Mouse (Mus musculus) embryonic facial prominence, embryonic 14.5 days (tissue): Measurements from ENCODE around the gene Rnf113a1. TPM values are rescaled to one million over a fixed set of nuclear protein-coding genes. Genes with fewer than 3 reads are reported as not detected.
"Not testable (repeated sequence)": the region's sequence is repeated elsewhere in the genome, so short reads cannot be mapped to it uniquely, and the experiment has no call there.

Experiments
- ATAC-seq: fragments of 200-750 bp; cut with Nextera tagmentation; 2 replicates; pipeline ENCODE4 v1.8.0; 2017; ENCODE audit warnings: low read depth, moderate number of reproducible peaks, moderate TSS enrichment
- DNase-seq: peaks from one replicate; pipeline ENCODE4 v3.0.0-alpha.2; 2015; ENCODE audit warnings: low spot score
- H3K27ac ChIP-seq: fragments of 300-500 bp; sonication (generic); replicated peaks from 2 replicates; pipeline ENCODE4 v1.5.1; 2014; ENCODE audit warnings: low read depth, mild to moderate bottlenecking, low read length, moderate library complexity
- H3K27me3 ChIP-seq: fragments of 300-500 bp; sonication (generic); replicated peaks from 2 replicates; pipeline ENCODE4 v1.6.1; 2014; ENCODE audit warnings: low read length; ENCODE audit not compliant: control insufficient read depth, insufficient read depth
- H3K36me3 ChIP-seq: fragments of 300-500 bp; sonication (generic); 2 replicates; pipeline ENCODE4 v1.6.1; 2014; ENCODE audit warnings: low read length, mixed read lengths; ENCODE audit not compliant: control insufficient read depth, insufficient read depth
- H3K4me1 ChIP-seq: fragments of 300-500 bp; sonication (generic); 2 replicates; pipeline ENCODE4 v1.6.1; 2014; ENCODE audit warnings: antibody characterized with exemption, low read length; ENCODE audit not compliant: control insufficient read depth, insufficient read depth
- H3K4me2 ChIP-seq: fragments of 300-500 bp; sonication (generic); 2 replicates; pipeline ENCODE4 v1.6.1; 2014; ENCODE audit warnings: low read depth, mild to moderate bottlenecking, low read length, moderate library complexity, mixed read lengths
- H3K4me3 ChIP-seq: fragments of 300-500 bp; sonication (generic); 2 replicates; pipeline ENCODE4 v1.5.1; 2014; ENCODE audit warnings: low read depth, mild to moderate bottlenecking, low read length
- H3K9ac ChIP-seq: fragments of 300-500 bp; sonication (generic); 2 replicates; pipeline ENCODE4 v1.6.1; 2014; ENCODE audit warnings: low read depth, mild to moderate bottlenecking, low read length, moderate library complexity, mixed read lengths
- H3K9me3 ChIP-seq: fragments of 300-500 bp; sonication (generic); 2 replicates; pipeline ENCODE4 v1.6.1; 2016; ENCODE audit warnings: low read length; ENCODE audit not compliant: control insufficient read depth
- WGBS: fragments of 180-500 bp; shearing (Covaris S2); extraction: QIAGEN DNeasy Blood & Tissue Kit; methylation state at CpG from one replicate; pipeline ENCODE4 v1.1.7; 2014; 5-methylcytosine and 5-hydroxymethylcytosine counted together
- polyA plus RNA-seq: library from polyadenylated mRNA; unstranded; fragments of >200 nt; fragmentation: Nextera tagmentation; extraction: Ambion mirVana; gene quantifications from 2 replicates; pipeline ENCODE4 v1.2.1, GENCODE M21; 2014

The Rnf113a1 gene
- polyA plus RNA-seq: 8.8 and 9.9 TPM in 2 replicates

- Histone ChIP-seq H3K27ac (peak within 1 kb of the TSS; percentile 76), H3K4me2 (peak within 1 kb of the TSS; percentile 61), H3K4me1 (no peaks in the 10 kb centered on the region), H3K36me3 (no peaks in the 10 kb centered on the region), H3K9ac (peak within 1 kb of the TSS; percentile 68), H3K27me3 (no peaks in the 10 kb centered on the region), H3K9me3 (no peaks in the 10 kb centered on the region), H3K4me3 (peak within 1 kb of the TSS; percentile 57)
- DNase-seq: peak; percentile 90
- WGBS: 25% methylated on average over 38 of the region's 63 CpGs
- peak; percentile 91 for ATAC-seq
Measured at GRCm38 (mm10) chrX:37191105-37191743, at the start of gene Rnf113a1, which contains the start of gene Ndufa1. Rnf113a1 (plus strand) TSS chrX:37191245. Ndufa1 (minus strand) TSS chrX:37191163.

DNA sequence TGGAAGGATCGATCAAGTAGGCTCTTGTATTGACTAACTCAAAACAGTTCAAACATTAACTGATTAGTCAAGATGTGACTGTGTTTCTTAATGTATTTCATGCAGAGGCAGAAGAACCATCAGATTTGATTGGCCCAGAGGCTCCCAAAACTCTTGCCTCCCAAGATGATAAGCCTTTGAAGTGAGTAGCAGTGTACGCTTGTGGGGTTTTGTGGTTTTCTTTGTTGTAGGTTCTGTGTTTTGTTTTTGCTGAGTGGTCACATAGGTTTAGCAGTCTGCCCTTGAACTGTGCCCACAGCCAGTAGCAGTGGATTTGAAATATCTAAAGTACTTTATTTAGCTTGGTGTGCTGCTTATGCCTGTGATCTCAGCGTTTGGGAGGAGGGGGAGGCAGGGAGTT is 49.3 kb upstream of the Rnf113a1 start:
- DNase-seq (no peak), ATAC-seq (no peak)
- H3K9ac ChIP-seq: no peak overlapping the region
- 88% methylated on average over 3 of the region's 3 CpGs for WGBS
- no peaks in the 10 kb centered on the region for H3K4me1 ChIP-seq
- peaks cover 41% of the 10 kb centered on the region; the same call in 1 of the 2 replicates for H3K36me3 ChIP-seq
- H3K27me3 ChIP-seq: no peaks in the 10 kb centered on the region
- no peak overlapping the region for H3K27ac ChIP-seq
- H3K4me3 ChIP-seq: no peak overlapping the region
- H3K9me3 ChIP-seq: no peaks in the 10 kb centered on the region
- no peak overlapping the region for H3K4me2 ChIP-seq

DNA sequence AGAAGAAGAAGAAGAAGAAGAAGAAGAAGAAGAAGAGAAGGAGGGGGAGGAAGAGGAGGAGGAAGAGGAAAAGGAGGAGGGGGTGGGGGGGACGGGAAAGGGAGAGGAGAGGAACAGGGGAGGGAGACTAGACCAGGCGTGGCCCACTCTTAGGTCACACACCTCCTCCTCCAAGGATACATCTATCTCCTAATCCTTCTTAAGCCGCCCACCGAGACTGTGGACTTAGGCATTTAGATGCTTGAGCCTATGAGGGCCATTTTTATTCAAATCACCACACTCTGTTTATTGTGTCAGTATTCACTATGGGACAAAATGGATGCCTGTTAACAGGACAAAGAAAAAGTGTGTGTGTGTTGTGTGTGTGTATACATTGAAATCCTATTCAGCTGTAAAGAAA is 46.5 kb upstream of the Rnf113a1 start:
- 75% methylated on average over 1 of the region's 4 CpGs for WGBS
- not testable (repeated sequence) for DNase-seq, H3K4me3 ChIP-seq, ATAC-seq, H3K4me1 ChIP-seq, H3K27me3 ChIP-seq, H3K9ac ChIP-seq, H3K9me3 ChIP-seq, H3K4me2 ChIP-seq, H3K27ac ChIP-seq
- H3K36me3 ChIP-seq: peaks cover 26% of the 10 kb centered on the region; the same call in 1 of the 2 replicates

GRCm38 (mm10) chrX:37144954-37145353 is 46.1 kb upstream of the Rnf113a1 start:
- Histone ChIP-seq H3K9ac (no peak overlapping the region), H3K4me2 (no peak overlapping the region), H3K36me3 (peaks cover 26% of the 10 kb centered on the region; the same call in 1 of the 2 replicates), H3K9me3 (no peaks in the 10 kb centered on the region), H3K4me1 (no peaks in the 10 kb centered on the region), H3K4me3 (no peak overlapping the region), H3K27me3 (no peaks in the 10 kb centered on the region), H3K27ac (no peak overlapping the region)
- 93% methylated on average over 2 of the region's 2 CpGs for WGBS
- DNase-seq: peak; percentile 10
- no peak for ATAC-seq

DNA sequence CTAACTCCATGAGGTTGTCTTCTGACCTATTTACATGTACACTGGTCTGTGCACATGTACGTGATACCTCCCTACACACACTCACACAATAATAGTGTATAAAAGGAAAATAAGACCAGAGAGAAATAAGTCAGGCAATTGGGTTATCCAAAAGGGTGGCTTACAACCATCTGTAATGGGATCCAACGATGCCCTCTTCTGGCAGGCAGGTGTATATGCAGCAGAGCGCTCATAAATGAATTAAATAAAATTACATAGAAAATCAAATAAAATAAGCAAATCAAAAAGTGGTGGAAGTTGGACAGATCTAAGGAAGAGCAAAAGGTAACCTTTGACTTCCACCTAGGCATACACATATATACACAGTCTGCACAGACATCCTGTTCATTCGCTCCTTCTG is 33.2 kb upstream of the Rnf113a1 start:
- Histone ChIP-seq H3K4me1 (no peaks in the 10 kb centered on the region), H3K9ac (no peak overlapping the region), H3K9me3 (no peaks in the 10 kb centered on the region), H3K36me3 (no peaks in the 10 kb centered on the region), H3K27ac (no peak overlapping the region), H3K4me3 (no peak overlapping the region), H3K27me3 (no peaks in the 10 kb centered on the region), H3K4me2 (no peak overlapping the region)
- WGBS: 58% methylated on average over 4 of the region's 4 CpGs
- DNase-seq (no peak), ATAC-seq (no peak)

DNA sequence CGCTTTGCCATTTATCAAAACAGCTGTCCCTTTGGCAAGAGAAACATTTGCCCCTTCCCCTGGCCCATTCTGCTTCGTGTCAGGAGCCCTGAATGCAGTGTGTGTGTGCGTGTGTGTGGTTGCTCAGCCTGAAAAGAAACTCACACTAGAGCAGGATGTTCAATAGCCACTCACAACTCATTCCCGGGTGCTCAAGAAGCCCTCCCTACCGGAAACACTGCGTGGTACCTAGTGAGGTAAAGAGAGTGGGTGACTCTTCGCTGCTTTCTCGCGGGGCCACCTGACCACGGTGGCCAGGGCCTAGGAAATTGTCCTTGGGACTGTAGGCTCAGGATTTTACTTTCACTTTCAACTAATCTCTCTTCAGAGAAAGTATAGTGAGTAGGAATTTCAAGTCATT is 29.9 kb upstream of the Rnf113a1 start:
- no peak overlapping the region for H3K27ac ChIP-seq
- ATAC-seq: no peak
- WGBS: 85% methylated on average over 10 of the region's 10 CpGs

DNA sequence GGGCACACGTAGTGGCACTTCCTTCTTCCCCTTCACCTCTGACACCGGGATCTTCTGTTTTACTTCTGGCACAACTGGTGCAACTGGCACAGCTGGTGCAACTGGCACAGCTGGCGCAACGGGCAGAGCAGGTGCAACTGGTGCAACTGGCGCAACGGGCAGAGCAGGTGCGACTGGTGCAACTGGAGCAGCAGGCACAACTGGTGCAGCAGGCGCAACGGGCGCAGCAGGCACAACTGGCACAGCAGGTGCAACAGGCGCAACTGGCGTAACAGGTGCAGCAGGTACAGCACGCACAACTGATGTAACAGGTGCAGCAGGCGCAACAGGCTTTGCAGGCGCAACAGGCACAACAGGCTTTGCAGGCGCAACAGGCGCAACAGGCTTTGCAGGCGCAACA is 27.9 kb upstream of the Rnf113a1 start:
- DNase-seq: no peak
- 77% methylated on average over 18 of the region's 18 CpGs for WGBS
- H3K9ac ChIP-seq: no peak overlapping the region
- no peak for ATAC-seq
- no peak overlapping the region for H3K4me2 ChIP-seq
- no peaks in the 10 kb centered on the region for H3K27me3 ChIP-seq
- H3K4me3 ChIP-seq: no peak overlapping the region
- no peaks in the 10 kb centered on the region for H3K9me3 ChIP-seq
- H3K36me3 ChIP-seq: no peaks in the 10 kb centered on the region
- no peak overlapping the region for H3K27ac ChIP-seq
- H3K4me1 ChIP-seq: no peaks in the 10 kb centered on the region

More for the DNA sequence above, 29.9 kb upstream of the Rnf113a1 start:
- Histone ChIP-seq H3K36me3 (no peaks in the 10 kb centered on the region), H3K9me3 (no peaks in the 10 kb centered on the region), H3K27me3 (no peaks in the 10 kb centered on the region), H3K4me2 (no peak overlapping the region), H3K9ac (no peak overlapping the region), H3K4me3 (no peak overlapping the region), H3K4me1 (no peaks in the 10 kb centered on the region)
- DNase-seq: no peak

- Histone ChIP-seq H3K9ac (no peak overlapping the region), H3K27me3 (no peaks in the 10 kb centered on the region), H3K27ac (no peak overlapping the region), H3K4me3 (no peak overlapping the region), H3K9me3 (no peaks in the 10 kb centered on the region), H3K4me2 (no peak overlapping the region), H3K36me3 (no peaks in the 10 kb centered on the region), H3K4me1 (no peaks in the 10 kb centered on the region)
- whole genome bisulfite sequencing: 23% methylated on average over 3 of the region's 3 CpGs
- DNase-seq (peak; percentile 44), ATAC-seq (no peak)
Measured at GRCm38 (mm10) chrX:37167085-37167484, 24.0 kb upstream of the Rnf113a1 start.

DNA sequence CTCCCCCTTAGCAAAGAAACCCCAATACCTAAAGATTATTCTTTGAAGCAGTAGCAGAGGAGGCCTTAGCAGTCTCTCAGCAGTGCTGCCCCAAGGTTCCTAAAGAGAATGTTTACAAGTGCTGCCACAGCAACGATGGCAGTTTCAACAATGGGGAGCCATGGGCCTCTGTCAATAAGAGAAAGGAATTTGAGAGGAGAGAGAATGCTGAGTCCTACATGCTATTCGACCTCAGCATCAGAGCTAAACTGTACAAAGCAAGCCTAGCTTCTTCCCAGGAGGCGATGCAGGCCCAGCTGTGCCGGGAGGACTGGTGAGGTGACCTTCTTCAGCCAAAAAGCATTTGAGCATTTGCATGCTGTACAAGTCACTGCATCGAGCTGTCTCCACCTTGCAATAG is 22.3 kb upstream of the Rnf113a1 start, which contains the start of gene Akap14:
TSS of gene Akap14 (minus strand) at position 101 of the 400 bp plus-strand sequence.
- H3K36me3 ChIP-seq: no peaks in the 10 kb centered on the region
- ATAC-seq (no peak), DNase-seq (no peak)
- no peaks in the 10 kb centered on the region for H3K9me3 ChIP-seq
- no peaks in the 10 kb centered on the region for H3K27me3 ChIP-seq
- no peak within 1 kb of the TSS for H3K4me3 ChIP-seq
- no peak within 1 kb of the TSS for H3K27ac ChIP-seq
- H3K9ac ChIP-seq: no peak within 1 kb of the TSS
- H3K4me1 ChIP-seq: no peaks in the 10 kb centered on the region
- H3K4me2 ChIP-seq: no peak within 1 kb of the TSS
- 47% methylated on average over 5 of the region's 5 CpGs for WGBS
